ENCODE assay signal across 10 mouse cellular contexts in genomic region chr5:143525454-143526225, GRCm38 (mm10). TPM values are rescaled to one million over a fixed set of nuclear protein-coding genes. Genes with fewer than 3 reads are reported as not detected.
A peak's percentile ranks its signal among the peaks of the same experiment; 100 is the strongest.
DNase-seq lines count a peak whose midpoint lies in the region; ATAC-seq and TF ChIP-seq lines count a peak whose summit lies in the region.
"Had no signal": no experiment of that assay in that cellular context is flagged by ENCODE, and none has a peak within 500 bp of the region (broad histone marks: within the 10 kb centered on the region; RNA-seq: fewer than 3 reads in every experiment).

No protein-coding gene starts in this region.

- no peak for DNase-seq in heart, adult 2 months
- DNase-seq in heart, postnatal 36 days: no peak
- DNase-seq in MEL (ENCODE audit: low read depth, low spot score): no peak
- no peak for DNase-seq in midbrain, embryonic 10.5 days (ENCODE audit: low spot score)
- DNase-seq in thymus, adult 2 months: no peak
- DNase-seq in adrenal gland, adult 2 months: no peak
- DNase-seq in adrenal gland, postnatal 4 days (ENCODE audit: low spot score in 2 of 2): no peak
- DNase-seq: B cell, adult 2 months; kidney, postnatal 4 days had no signal

- peaks cover 8% of the 10 kb centered on the region for H3K36me3 ChIP-seq in heart, adult 2 months (ENCODE audit: control insufficient read depth, insufficient read depth, low read length)
- peaks cover 2 to 14% of the 10 kb centered on the region in 2 experiments; a peak in 3 of 4 replicates for H3K36me3 ChIP-seq in MEL (ENCODE audit: control insufficient read depth in 1 of 2, insufficient read depth in 2 of 2, low read length in 2 of 2)
- no peaks in the 10 kb centered on the region for H3K36me3 ChIP-seq in hindbrain, embryonic 12.5 days
- H3K36me3 ChIP-seq in midbrain, embryonic 10.5 days: peaks cover 20% of the 10 kb centered on the region
- H3K36me3 ChIP-seq in thymus, adult 2 months (ENCODE audit: control insufficient read depth, insufficient read depth, low read length): no peaks in the 10 kb centered on the region

- no peak for ATAC-seq in hindbrain, embryonic 12.5 days (ENCODE audit: low FRiP score)

- H3K4me1 ChIP-seq in heart, adult 2 months (ENCODE audit: control insufficient read depth, insufficient read depth, low read length): peaks cover 13% of the 10 kb centered on the region
- peaks cover 9 to 16% of the 10 kb centered on the region in 2 experiments; a peak in 3 of 4 replicates for H3K4me1 ChIP-seq in MEL (ENCODE audit: control insufficient read depth in 1 of 2, insufficient read depth in 2 of 2, low read length in 2 of 2)
- peaks cover 27% of the 10 kb centered on the region for H3K4me1 ChIP-seq in hindbrain, embryonic 12.5 days
- H3K4me1 ChIP-seq in midbrain, embryonic 10.5 days: peaks cover 33% of the 10 kb centered on the region
- H3K4me1 ChIP-seq in thymus, adult 2 months (replicated peaks; ENCODE audit: control insufficient read depth, insufficient read depth, low read length): peaks cover 18% of the 10 kb centered on the region

- TF ChIP-seq POLR2A in heart, adult 2 months (IDR thresholded peaks at IDR 0.05; ENCODE audit: insufficient read depth, low read depth, low read length): no peak
- TF ChIP-seq POLR2A in MEL (IDR thresholded peaks at IDR 0.05; ENCODE audit: control insufficient read depth in 1 of 2, insufficient read depth in 1 of 2, low read depth in 1 of 2, low read length in 2 of 2, poor library complexity in 1 of 2): no peak
- TF ChIP-seq POLR2A in thymus, adult 2 months (IDR thresholded peaks at IDR 0.05; ENCODE audit: control insufficient read depth, extremely low read depth, insufficient read depth, low read length, poor library complexity): no peak

- H3K9ac ChIP-seq in heart, adult 2 months (ENCODE audit: low read depth, low read length): peak overlapping the region; percentile 36; the same call in 1 of the 2 replicates
- peak overlapping the region; percentile 14; the same call in 1 of the 2 replicates for H3K9ac ChIP-seq in MEL (ENCODE audit: control insufficient read depth, low read depth, low read length, poor library complexity, severe bottlenecking)
- H3K9ac ChIP-seq in hindbrain, embryonic 12.5 days: peak overlapping the region; percentile 99

- no peak for TF ChIP-seq CTCF in heart, adult 2 months (IDR thresholded peaks at IDR 0.05)
- TF ChIP-seq CTCF in MEL (IDR thresholded peaks at IDR 0.05 in 2 of 3, conservative IDR thresholded peaks at IDR 0.05 in 1 of 3; ENCODE audit: control insufficient read depth in 1 of 3, insufficient read depth in 1 of 3, low read depth in 2 of 3, low read length in 3 of 3, poor library complexity in 1 of 3, severe bottlenecking in 1 of 3): no peak
- no peak for TF ChIP-seq CTCF in thymus, adult 2 months (IDR thresholded peaks at IDR 0.05; ENCODE audit: borderline replicate concordance, control insufficient read depth, extremely low read depth, insufficient read depth, low read length, poor library complexity)

- peaks cover 4% of the 10 kb centered on the region for H3K79me2 ChIP-seq in heart, adult 2 months (replicated peaks; ENCODE audit: control insufficient read depth, insufficient read depth, low read length)
- peaks cover 68% of the 10 kb centered on the region for H3K79me2 ChIP-seq in MEL (ENCODE audit: control insufficient read depth, insufficient read depth, low read length, poor library complexity)

- no peak for TF ChIP-seq RAD21 in MEL (IDR thresholded peaks at IDR 0.05; ENCODE audit: low read depth, low read length)

- WGBS in heart, adult 2 months: 18% methylated on average over 7 of the region's 7 CpGs
- 72% methylated on average over 7 of the region's 7 CpGs for WGBS in hindbrain, embryonic 12.5 days
- WGBS in midbrain, embryonic 10.5 days: 78% methylated on average over 7 of the region's 7 CpGs
- WGBS in thymus, adult 2 months: 60% methylated on average over 7 of the region's 7 CpGs

- peak overlapping the region; percentile 99 for H3K27ac ChIP-seq in heart, adult 2 months
- H3K27ac ChIP-seq in MEL (ENCODE audit: control insufficient read depth, low read depth, low read length): no peak overlapping the region
- no peak overlapping the region for H3K27ac ChIP-seq in hindbrain, embryonic 12.5 days
- no peak overlapping the region for H3K27ac ChIP-seq in midbrain, embryonic 10.5 days (replicated peaks)
- no peak overlapping the region for H3K27ac ChIP-seq in thymus, adult 2 months (ENCODE audit: control insufficient read depth, insufficient read depth, low read length)

- TF ChIP-seq EP300 in heart, adult 2 months (IDR thresholded peaks at IDR 0.05; ENCODE audit: insufficient read depth, low read depth, low read length): no peak
- no peak for TF ChIP-seq EP300 in MEL (IDR thresholded peaks at IDR 0.05; ENCODE audit: low read depth in 1 of 2, low read length in 2 of 2)

- intact Hi-C loops in heart, adult 2 months (cut with DNase I): loop anchor here (2.0 kb wide), 1 partner anchor 17 kb away; no protein-coding TSS in a partner anchor
- intact Hi-C loops in heart, postnatal 36 days (cut with DNase I): loop anchor here (2.0 to 10.0 kb wide), 3 partner anchors 13 to 711 kb away; partner anchors contain the start of genes Daglb and Tnrc18

- peak overlapping the region; percentile 93 for H3K4me3 ChIP-seq in heart, adult 2 months
- no peak overlapping the region; a peak in 1 of 4 replicates for H3K4me3 ChIP-seq in MEL (ENCODE audit: control insufficient read depth in 1 of 2, insufficient read depth in 1 of 2, low read depth in 2 of 2, low read length in 2 of 2)
- peak overlapping the region; percentile 99; the same call in 1 of the 2 replicates for H3K4me3 ChIP-seq in hindbrain, embryonic 12.5 days
- H3K4me3 ChIP-seq in midbrain, embryonic 10.5 days: peak overlapping the region; percentile 99
- no peak overlapping the region for H3K4me3 ChIP-seq in thymus, adult 2 months (ENCODE audit: control insufficient read depth, insufficient read depth, low read length)

- peak overlapping the region; percentile 87 for H3K4me2 ChIP-seq in hindbrain, embryonic 12.5 days (replicated peaks)

- no peaks in the 10 kb centered on the region for H3K9me3 ChIP-seq in MEL (replicated peaks; ENCODE audit: insufficient read depth, low read length)
- no peaks in the 10 kb centered on the region for H3K9me3 ChIP-seq in hindbrain, embryonic 12.5 days (replicated peaks)
- H3K9me3 ChIP-seq in midbrain, embryonic 10.5 days (replicated peaks): no peaks in the 10 kb centered on the region

- no peaks in the 10 kb centered on the region for H3K27me3 ChIP-seq in heart, adult 2 months (ENCODE audit: control insufficient read depth, insufficient read depth, low read length)
- no peaks in the 10 kb centered on the region for H3K27me3 ChIP-seq in MEL (ENCODE audit: control insufficient read depth in 1 of 2, insufficient read depth in 2 of 2, low read length in 2 of 2)
- H3K27me3 ChIP-seq in hindbrain, embryonic 12.5 days: no peaks in the 10 kb centered on the region
- no peaks in the 10 kb centered on the region for H3K27me3 ChIP-seq in midbrain, embryonic 10.5 days (ENCODE audit: low read depth, poor library complexity, severe bottlenecking)
- no peaks in the 10 kb centered on the region for H3K27me3 ChIP-seq in thymus, adult 2 months (ENCODE audit: control insufficient read depth, insufficient read depth, low read length)

TF ChIP-seq in MEL, 35 proteins besides CTCF, POLR2A, EP300 and RAD21:
- TF ChIP-seq ZMIZ1 (IDR thresholded peaks at IDR 0.05; ENCODE audit: low read depth, low read length): no peak
- TF ChIP-seq MYC (IDR thresholded peaks at IDR 0.05; ENCODE audit: low read depth, low read length): no peak
- TF ChIP-seq GATA1 (IDR thresholded peaks at IDR 0.05; ENCODE audit: low read depth, low read length): no peak
- no peak for TF ChIP-seq ZKSCAN1 (IDR thresholded peaks at IDR 0.05; ENCODE audit: low read depth, low read length)
- no peak for TF ChIP-seq MAFK (IDR thresholded peaks at IDR 0.05; ENCODE audit: borderline replicate concordance, low read depth, low read length)
- no peak for TF ChIP-seq MEF2A (IDR thresholded peaks at IDR 0.05; ENCODE audit: extremely low read depth, insufficient replicate concordance, low read depth, low read length, poor library complexity, severe bottlenecking)
- no peak for TF ChIP-seq E2F4 (IDR thresholded peaks at IDR 0.05; ENCODE audit: borderline replicate concordance, low read depth, low read length)
- TF ChIP-seq USF2 (IDR thresholded peaks at IDR 0.05; ENCODE audit: borderline replicate concordance in 1 of 2, insufficient read depth in 1 of 2, low read depth in 1 of 2, low read length in 2 of 2): no peak
TF ChIP-seq in MEL: peak in this region for 0.

RNA-seq across cellular contexts. Expression of gene Rac1, which starts 2.2 kb away (rescaled TPM):
- 100 to 1,000 TPM; 219 to 231 TPM for total RNA-seq in heart, adult 2 months (2021)
- polyA plus RNA-seq in heart, adult 2 months (2012; rRNA removed): 204 and 351 TPM in 2 replicates
- 100 to 1,000 TPM; 239 to 240 TPM for total RNA-seq in heart, postnatal 36 days (2021)
- total RNA-seq in MEL (2012; rRNA removed): 134 and 148 TPM in 2 replicates
- 100 to 1,000 TPM; 105 to 251 TPM for polyA plus RNA-seq in MEL (2012; ENCODE audit: insufficient read depth in 1 of 2, insufficient read length in 2 of 2, low read depth in 1 of 2, low replicate concordance in 2 of 2, missing spikeins in 1 of 2)
- 411 and 449 TPM in 2 replicates for polyA plus RNA-seq in hindbrain, embryonic 12.5 days (2016; fragmentation: Nextera tagmentation; extraction: Ambion mirVana)
- 378 and 386 TPM in 2 replicates for polyA plus RNA-seq in midbrain, embryonic 10.5 days (2016; fragmentation: Nextera tagmentation; extraction: Ambion mirVana)
- polyA plus RNA-seq in thymus, adult 2 months (2012; rRNA removed): 274 and 275 TPM in 2 replicates
- 100 to 1,000 TPM; 349 to 359 TPM for total RNA-seq in adrenal gland, adult 2 months (2021)
- 76.1 and 98.1 TPM in 2 replicates for polyA plus RNA-seq in adrenal gland, adult 2 months (2012; rRNA removed)
- total RNA-seq in adrenal gland, postnatal 4 days (2021): 100 to 1,000 TPM; 390 TPM

Comparison
In these comparisons a context has a peak if more than half of its experiments do, and no peak if none do; other contexts are left out.
1. H3K4me3 ChIP-seq: peak in heart, adult 2 months (single experiment), hindbrain, embryonic 12.5 days (single experiment) and midbrain, embryonic 10.5 days (single experiment); none in MEL (0 of 2) and thymus, adult 2 months (single experiment).
2. H3K9ac ChIP-seq: peak in every context shown above with its lines; median percentile 99 in hindbrain, embryonic 12.5 days; 36 in heart, adult 2 months; 14 in MEL.